Mouse (Mus musculus) MEL (cell line): ENCODE data around the gene Cbwd1. TPM values are rescaled to one million over a fixed set of nuclear protein-coding genes. Genes with fewer than 3 reads are reported as not detected.

Source experiments
- DNase-seq: peaks from one replicate; pipeline ENCODE4 v3.0.0; 2011; ENCODE audit warnings: low read depth, low spot score
- H3K27ac ChIP-seq: 2 replicates; pipeline ENCODE4 v1.5.1; 2012; ENCODE audit warnings: low read depth, mild to moderate bottlenecking, control low read depth, low read length, moderate library complexity; ENCODE audit not compliant: control insufficient read depth
- H3K27me3 ChIP-seq, 2 experiments: fragments of 150-350 bp in 1 of 2; sonication (generic) in 1 of 2; 2 replicates each; pipeline ENCODE4 v1.6.1; 2012; ENCODE audit warnings: low read length in 2 of 2, mild to moderate bottlenecking in 2 of 2, improper control_type of control experiment in 1 of 2, moderate library complexity in 1 of 2; ENCODE audit not compliant: insufficient read depth in 2 of 2, control insufficient read depth in 1 of 2
- H3K36me3 ChIP-seq, 2 experiments: 2 replicates each; pipeline ENCODE4 v1.6.1; 2012 to 2014; ENCODE audit warnings: low read length in 2 of 2, improper control_type of control experiment in 1 of 2, inconsistent platforms in 1 of 2, mild to moderate bottlenecking in 1 of 2; ENCODE audit not compliant: insufficient read depth in 2 of 2, control insufficient read depth in 1 of 2
- H3K4me1 ChIP-seq, 2 experiments: fragments of 150-350 bp in 1 of 2; sonication (generic) in 1 of 2; 2 replicates each; pipeline ENCODE4 v1.6.1; 2012; ENCODE audit warnings: low read length in 2 of 2, improper control_type of control experiment in 1 of 2, mild to moderate bottlenecking in 1 of 2; ENCODE audit not compliant: insufficient read depth in 2 of 2, control insufficient read depth in 1 of 2
- H3K4me3 ChIP-seq, 2 experiments: fragments of 150-350 bp in 1 of 2; sonication (generic) in 1 of 2; 2 replicates each; pipeline ENCODE4 v1.5.1; 2012; ENCODE audit warnings: low read depth in 2 of 2, low read length in 2 of 2, mild to moderate bottlenecking in 2 of 2, moderate library complexity in 2 of 2, control low read depth in 1 of 2, improper control_type of control experiment in 1 of 2; ENCODE audit not compliant: control insufficient read depth in 1 of 2, insufficient read depth in 1 of 2
- H3K79me2 ChIP-seq: 2 replicates; pipeline ENCODE4 v1.6.1; 2012; ENCODE audit warnings: mild to moderate bottlenecking, low read length, moderate library complexity; ENCODE audit not compliant: control insufficient read depth, poor library complexity, insufficient read depth
- H3K9ac ChIP-seq: 2 replicates; pipeline ENCODE4 v1.6.1; 2012; ENCODE audit warnings: low read depth, mild to moderate bottlenecking, control low read depth, low read length, moderate library complexity; ENCODE audit not compliant: control insufficient read depth, poor library complexity, severe bottlenecking
- H3K9me3 ChIP-seq: fragments of 150-350 bp; sonication (generic); replicated peaks from 2 replicates; pipeline ENCODE4 v1.6.1; 2012; ENCODE audit warnings: mild to moderate bottlenecking, low read length, improper control_type of control experiment, moderate library complexity; ENCODE audit not compliant: insufficient read depth
- CHD1 ChIP-seq: IDR thresholded peaks from 2 replicates; pipeline ENCODE4 v1.6.1; 2012; ENCODE audit warnings: low read depth, mild to moderate bottlenecking, inconsistent platforms, low read length, improper control_type of control experiment
- CHD2 ChIP-seq: IDR thresholded peaks from 2 replicates; pipeline ENCODE4 v1.6.1; 2011; ENCODE audit warnings: low read length, improper control_type of control experiment
- CTCF ChIP-seq, 3 experiments: IDR thresholded peaks in 2 of 3; conservative IDR thresholded peaks in 1 of 3; 2 replicates each; pipeline ENCODE4 v1.5.1; 2011 to 2012; ENCODE audit warnings: low read length in 3 of 3, low read depth in 2 of 3, mild to moderate bottlenecking in 2 of 3, improper control_type of control experiment in 1 of 3, inconsistent platforms in 1 of 3, mixed read lengths in 1 of 3, moderate library complexity in 1 of 3; ENCODE audit not compliant: control insufficient read depth in 1 of 3, insufficient read depth in 1 of 3, poor library complexity in 1 of 3, severe bottlenecking in 1 of 3
- ETS1 ChIP-seq: IDR thresholded peaks from 2 replicates; pipeline ENCODE4 v1.6.1; 2012; ENCODE audit warnings: low read depth, mild to moderate bottlenecking, inconsistent platforms, low read length, improper control_type of control experiment, moderate library complexity
- GATA1 ChIP-seq: IDR thresholded peaks from 2 replicates; pipeline ENCODE4 v1.6.1; 2011; ENCODE audit warnings: low read depth, low read length, improper control_type of control experiment
- HCFC1 ChIP-seq: IDR thresholded peaks from 2 replicates; pipeline ENCODE4 v1.6.1; 2012; ENCODE audit warnings: low read depth, mild to moderate bottlenecking, inconsistent platforms, low read length, improper control_type of control experiment, moderate library complexity
- KAT2A ChIP-seq: conservative IDR thresholded peaks from 2 replicates; pipeline ENCODE4 v1.6.1; 2012; ENCODE audit warnings: low read depth, low read length, improper control_type of control experiment, inconsistent platforms
- MAFK ChIP-seq: IDR thresholded peaks from 2 replicates; pipeline ENCODE4 v1.6.1; 2011; ENCODE audit warnings: low read depth, mild to moderate bottlenecking, low read length, improper control_type of control experiment, borderline replicate concordance
- MAX ChIP-seq: IDR thresholded peaks from 2 replicates; pipeline ENCODE4 v1.6.1; 2011; ENCODE audit warnings: low read length, improper control_type of control experiment
- MXI1 ChIP-seq: IDR thresholded peaks from 2 replicates; pipeline ENCODE4 v1.6.1; 2011; ENCODE audit warnings: mild to moderate bottlenecking, low read depth, low read length, improper control_type of control experiment
- MYC ChIP-seq: IDR thresholded peaks from 2 replicates; pipeline ENCODE4 v1.6.1; 2011; ENCODE audit warnings: low read depth, mild to moderate bottlenecking, low read length, improper control_type of control experiment, moderate library complexity
- NELFE ChIP-seq: IDR thresholded peaks from 2 replicates; pipeline ENCODE4 v1.6.1; 2011; ENCODE audit warnings: low read depth, low read length, improper control_type of control experiment
- POLR2A ChIP-seq, 2 experiments: IDR thresholded peaks; 2 replicates each; pipeline ENCODE4 v1.6.1; 2011 to 2012; ENCODE audit warnings: low read length in 2 of 2, mild to moderate bottlenecking in 2 of 2, control low read depth in 1 of 2, improper control_type of control experiment in 1 of 2, low read depth in 1 of 2, moderate library complexity in 1 of 2; ENCODE audit not compliant: control insufficient read depth in 1 of 2, insufficient read depth in 1 of 2, poor library complexity in 1 of 2
- RCOR1 ChIP-seq: IDR thresholded peaks from 2 replicates; pipeline ENCODE4 v1.6.1; 2012; ENCODE audit warnings: low read depth, mild to moderate bottlenecking, inconsistent platforms, low read length, improper control_type of control experiment
- SMC3 ChIP-seq: IDR thresholded peaks from 2 replicates; pipeline ENCODE4 v1.6.1; 2011; ENCODE audit warnings: low read depth, low read length, improper control_type of control experiment
- ZC3H11A ChIP-seq: IDR thresholded peaks from 2 replicates; pipeline ENCODE4 v1.6.1; 2012; ENCODE audit warnings: low read depth, mild to moderate bottlenecking, inconsistent platforms, low read length, improper control_type of control experiment
- ZMIZ1 ChIP-seq: IDR thresholded peaks from 2 replicates; pipeline ENCODE4 v1.6.1; 2012; ENCODE audit warnings: low read depth, mild to moderate bottlenecking, inconsistent platforms, low read length, improper control_type of control experiment, moderate library complexity
- ZNF384 ChIP-seq: IDR thresholded peaks from 2 replicates; pipeline ENCODE4 v1.6.1; 2012; ENCODE audit warnings: low read depth, mild to moderate bottlenecking, inconsistent platforms, low read length, improper control_type of control experiment
- polyA plus RNA-seq, 2 experiments: library from polyadenylated mRNA; stranded (reverse) in 1 of 2; unstranded in 1 of 2; fragments of >175 nt in 1 of 2; fragments of >200 nt in 1 of 2; gene quantifications; 2 replicates each; pipeline versions ENCODE4 v1.2.1 to v1.2.4; 2012; ENCODE audit warnings: low replicate concordance in 2 of 2, low read depth in 1 of 2; ENCODE audit not compliant: insufficient read length in 2 of 2, insufficient read depth in 1 of 2, missing spikeins in 1 of 2
- total RNA-seq: library from RNA; depleted of rRNA; stranded (reverse); fragments of 300-350 nt; gene quantifications from 2 replicates; pipeline ENCODE4 v1.2.3, GENCODE M21; 2012

The Cbwd1 gene
- total and polyA plus RNA-seq, 3 experiments = 14.2 to 24.0 TPM; not detected in 1

DNA sequence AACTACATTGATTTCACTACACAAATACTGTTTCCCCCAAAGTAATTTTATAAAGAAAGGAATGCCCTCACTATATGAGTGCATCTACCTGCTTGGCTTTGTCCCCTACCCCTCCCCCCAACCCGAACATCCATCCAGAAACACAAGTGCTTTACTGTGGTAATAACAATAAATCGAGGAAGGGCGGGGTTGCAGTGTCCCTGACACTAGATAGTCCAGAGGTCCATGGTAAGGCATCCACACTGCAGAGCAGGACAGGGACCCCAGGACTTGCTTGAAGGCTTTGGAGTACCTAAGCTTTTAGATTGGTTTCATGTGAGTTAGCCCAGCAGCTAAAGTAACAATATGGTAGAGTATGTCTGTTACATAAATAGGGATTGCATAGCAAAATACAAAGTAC lies 59.7 kb downstream of the Cbwd1 start:
- H3K9me3 ChIP-seq = no peaks in the 10 kb centered on the region
- no peak for DNase-seq
- TF ChIP-seq ETS1 (no peak), ZC3H11A (no peak), RCOR1 (no peak), KAT2A (no peak), CTCF (IDR thresholded peaks at IDR 0.05 in 2 of 3, conservative IDR thresholded peaks at IDR 0.05 in 1 of 3; ENCODE audit: control insufficient read depth in 1 of 3, insufficient read depth in 1 of 3, low read depth in 2 of 3, low read length in 3 of 3, poor library complexity in 1 of 3, severe bottlenecking in 1 of 3) (no peak), GATA1 (no peak), ZMIZ1 (no peak), NELFE (no peak), SMC3 (no peak), ZNF384 (no peak), MAFK (no peak)
- H3K27ac ChIP-seq = no peak overlapping the region
- H3K79me2 ChIP-seq = no peaks in the 10 kb centered on the region
- no peaks in the 10 kb centered on the region for H3K27me3 ChIP-seq
- no peak overlapping the region for H3K4me3 ChIP-seq
- H3K4me1 ChIP-seq = no peaks in the 10 kb centered on the region
- no peaks in the 10 kb centered on the region for H3K36me3 ChIP-seq
- no peak overlapping the region for H3K9ac ChIP-seq

DNA sequence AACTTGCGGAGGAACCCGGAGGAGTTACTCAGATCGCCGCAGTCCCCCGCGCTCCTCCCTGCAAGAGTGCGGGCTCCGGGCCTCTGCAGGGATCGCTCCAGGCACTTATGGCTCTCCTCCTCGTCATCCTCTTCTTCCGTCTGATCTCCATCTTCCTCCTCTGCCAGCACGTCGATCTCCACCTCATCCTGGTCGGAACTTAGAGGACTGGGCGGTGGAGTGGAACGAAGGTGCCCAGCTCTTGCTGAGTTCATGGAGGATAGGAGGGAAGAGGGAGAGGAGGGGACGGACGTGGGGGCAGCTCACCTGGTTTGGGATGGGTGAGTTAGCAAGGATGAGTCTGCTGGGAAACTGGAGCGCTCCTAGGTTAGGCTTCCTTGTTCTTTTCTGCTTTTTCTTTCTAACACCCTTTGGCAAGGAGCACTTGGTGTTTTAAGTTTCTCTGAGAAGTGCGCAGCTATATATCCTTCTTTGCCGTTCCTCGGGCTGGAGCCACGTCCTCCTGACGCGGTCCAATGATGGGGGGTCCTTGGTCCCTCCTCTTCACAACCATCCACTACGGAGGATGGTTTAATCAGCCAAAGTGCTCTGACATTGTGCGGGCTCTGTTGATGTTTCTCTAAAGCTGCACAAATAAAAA lies 60.7 kb downstream of the Cbwd1 start, which contains the start of gene Foxd4:
TSS of gene Foxd4 (minus strand) at position 617 of the 640 bp plus-strand sequence.
- no peak within 1 kb of the TSS for H3K27ac ChIP-seq
- H3K4me1 ChIP-seq = no peaks in the 10 kb centered on the region
- DNase-seq = no peak
- H3K27me3 ChIP-seq = no peaks in the 10 kb centered on the region
- H3K9me3 ChIP-seq = no peaks in the 10 kb centered on the region
- TF ChIP-seq CTCF (IDR thresholded peaks at IDR 0.05 in 2 of 3, conservative IDR thresholded peaks at IDR 0.05 in 1 of 3; ENCODE audit: control insufficient read depth in 1 of 3, insufficient read depth in 1 of 3, low read depth in 2 of 3, low read length in 3 of 3, poor library complexity in 1 of 3, severe bottlenecking in 1 of 3) (no peak), HCFC1 (no peak), MAX (no peak), SMC3 (no peak), MYC (no peak), RCOR1 (no peak), CHD2 (no peak), MXI1 (no peak), POLR2A (IDR thresholded peaks at IDR 0.05; ENCODE audit: control insufficient read depth in 1 of 2, insufficient read depth in 1 of 2, low read depth in 1 of 2, low read length in 2 of 2, poor library complexity in 1 of 2) (no peak), NELFE (no peak), CHD1 (no peak)
- H3K36me3 ChIP-seq = no peaks in the 10 kb centered on the region
- no peak within 1 kb of the TSS for H3K9ac ChIP-seq
- H3K4me3 ChIP-seq = no peak within 1 kb of the TSS
- H3K79me2 ChIP-seq = no peaks in the 10 kb centered on the region
